Mouse (Mus musculus): ENCODE measurements around the gene Taf6. TPM values are rescaled to one million over a fixed set of nuclear protein-coding genes. Genes with fewer than 3 reads are reported as not detected.

Gene Taf6
- 33.9 and 45.4 TPM in 2 replicates for polyA plus RNA-seq (2012)

- TF ChIP-seq GATA1 (IDR thresholded peaks at IDR 0.05; ENCODE audit: low read length) = no peak
Measured at GRCm38 (mm10) chr5:138186950-138187638, at the start of gene Taf6, which contains the start of gene Cnpy4. TSS of gene Taf6 (minus strand) at chr5:138187451. TSS of gene Cnpy4 (plus strand) at chr5:138187485.

GRCm38 (mm10) chr5:138234224-138234623 lies 47.0 kb upstream of the Taf6 start:
- TF ChIP-seq GATA1 (IDR thresholded peaks at IDR 0.05; ENCODE audit: low read length) = no peak

- TF ChIP-seq GATA1 (IDR thresholded peaks at IDR 0.05; ENCODE audit: low read length) = no peak
Measured at GRCm38 (mm10) chr5:138233778-138234177, 46.5 kb upstream of the Taf6 start.

DNA sequence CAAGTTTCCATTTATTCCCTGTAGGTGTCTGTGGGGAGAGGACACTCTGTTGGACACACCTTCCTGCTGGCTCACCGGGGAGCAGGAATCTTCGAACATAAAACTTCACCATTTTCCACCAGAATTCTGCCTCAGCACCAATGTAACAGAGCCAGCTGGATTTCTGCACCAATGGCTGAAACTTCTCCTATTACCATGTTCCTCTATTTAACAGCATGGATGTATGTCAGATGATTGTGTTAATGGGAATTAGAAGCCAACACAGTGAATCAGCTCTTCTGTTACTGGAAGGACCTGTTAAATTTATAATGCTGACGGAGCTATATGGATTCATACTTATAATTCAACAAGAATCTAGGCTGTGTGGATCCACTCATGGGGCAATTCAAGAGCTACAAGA lies 42.3 kb upstream of the Taf6 start:
- no peak for TF ChIP-seq GATA1 (IDR thresholded peaks at IDR 0.05; ENCODE audit: low read length)

- TF ChIP-seq GATA1 (IDR thresholded peaks at IDR 0.05; ENCODE audit: low read length) = no peak
Measured at GRCm38 (mm10) chr5:138228026-138228425, 40.8 kb upstream of the Taf6 start.

- peak; percentile 77 for TF ChIP-seq GATA1 (IDR thresholded peaks at IDR 0.05; ENCODE audit: low read length)
Measured at GRCm38 (mm10) chr5:138227367-138227766, 40.1 kb upstream of the Taf6 start.

DNA sequence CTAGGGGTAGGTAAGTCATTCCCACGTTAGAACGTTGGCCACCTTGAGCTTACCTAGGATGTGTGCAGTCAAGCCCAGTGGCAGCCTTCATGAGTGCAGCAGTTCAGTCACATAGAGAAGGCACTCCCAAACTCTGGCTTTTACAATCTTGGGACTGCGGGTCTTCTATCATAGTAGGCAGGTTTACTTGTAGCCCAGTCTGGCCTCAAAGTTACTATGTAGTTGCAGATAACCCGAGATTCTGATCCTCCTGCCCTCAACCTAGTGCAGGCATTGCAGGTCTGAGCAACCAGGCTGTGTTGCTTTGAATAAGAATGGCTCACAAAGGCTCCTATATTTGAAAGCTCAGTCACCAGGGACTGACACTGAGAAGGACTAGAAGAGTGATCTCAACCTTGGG lies 39.2 kb upstream of the Taf6 start:
- TF ChIP-seq GATA1 (IDR thresholded peaks at IDR 0.05; ENCODE audit: low read length) = no peak

DNA sequence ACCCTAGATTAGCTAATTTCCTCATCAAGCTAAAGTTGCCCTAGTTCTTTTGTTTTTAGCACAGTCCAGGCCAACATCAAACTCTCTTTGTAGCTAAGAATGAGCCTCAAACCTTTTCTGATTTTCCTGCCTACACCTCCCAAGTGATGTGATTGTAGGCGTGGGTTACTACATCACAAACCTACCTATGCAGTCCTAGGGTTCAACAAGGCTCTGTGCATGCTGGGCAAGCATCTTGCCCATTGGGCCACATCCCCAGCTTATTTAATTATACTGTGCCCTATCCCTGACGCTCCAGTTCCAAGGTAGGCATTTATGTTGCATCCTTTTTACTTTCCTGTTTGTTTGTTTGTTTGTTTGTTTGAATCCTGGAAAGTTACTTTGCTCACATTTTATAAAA lies 38.4 kb upstream of the Taf6 start, which contains the start of gene Nxpe5:
Nxpe5 (plus strand) TSS at position 199 of the 400 bp plus-strand sequence.
- TF ChIP-seq GATA1 (IDR thresholded peaks at IDR 0.05; ENCODE audit: low read length) = no peak

- TF ChIP-seq GATA1 (IDR thresholded peaks at IDR 0.05; ENCODE audit: low read length) = no peak
Measured at GRCm38 (mm10) chr5:138223287-138223686, 36.0 kb upstream of the Taf6 start.

DNA sequence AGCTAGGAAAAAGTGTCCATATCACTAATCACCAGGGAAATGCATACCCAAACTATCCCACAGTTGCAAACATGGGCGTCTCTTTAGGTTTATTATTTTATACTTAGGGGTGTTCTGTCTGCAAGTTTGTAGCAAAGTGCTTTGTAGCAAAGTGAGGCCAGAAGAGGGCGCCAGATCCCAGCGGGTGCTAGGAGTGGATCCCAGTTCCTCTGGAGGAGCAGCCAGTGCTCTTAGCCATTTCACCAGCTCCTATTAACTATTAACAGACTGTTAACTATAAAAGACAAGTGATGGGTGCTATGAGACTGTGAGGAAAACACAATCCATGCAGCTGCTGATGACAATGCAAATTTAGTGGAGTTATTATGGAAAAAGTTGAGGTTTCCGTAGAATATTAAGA lies 34.9 kb upstream of the Taf6 start:
- no peak for TF ChIP-seq GATA1 (IDR thresholded peaks at IDR 0.05; ENCODE audit: low read length)

DNA sequence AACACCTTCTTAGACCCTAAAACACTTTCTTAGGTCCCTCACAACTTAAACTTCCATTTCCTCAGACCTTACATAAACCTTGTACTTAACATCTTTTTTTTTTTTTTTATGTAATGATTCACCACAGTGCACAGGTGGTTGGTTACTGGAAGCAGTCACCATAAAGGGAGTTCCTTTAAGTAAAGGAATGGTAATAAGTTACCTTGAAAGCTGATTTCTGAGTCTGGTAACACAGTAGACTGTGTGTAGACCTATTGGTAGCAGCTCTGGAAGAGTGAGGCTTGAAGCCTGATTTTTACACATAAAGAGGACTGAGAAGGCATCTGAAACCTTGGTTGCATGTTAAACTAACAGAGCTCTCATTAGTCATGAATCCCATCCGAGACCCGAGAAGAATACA lies 32.6 kb upstream of the Taf6 start:
- TF ChIP-seq GATA1 (IDR thresholded peaks at IDR 0.05; ENCODE audit: low read length) = no peak

DNA sequence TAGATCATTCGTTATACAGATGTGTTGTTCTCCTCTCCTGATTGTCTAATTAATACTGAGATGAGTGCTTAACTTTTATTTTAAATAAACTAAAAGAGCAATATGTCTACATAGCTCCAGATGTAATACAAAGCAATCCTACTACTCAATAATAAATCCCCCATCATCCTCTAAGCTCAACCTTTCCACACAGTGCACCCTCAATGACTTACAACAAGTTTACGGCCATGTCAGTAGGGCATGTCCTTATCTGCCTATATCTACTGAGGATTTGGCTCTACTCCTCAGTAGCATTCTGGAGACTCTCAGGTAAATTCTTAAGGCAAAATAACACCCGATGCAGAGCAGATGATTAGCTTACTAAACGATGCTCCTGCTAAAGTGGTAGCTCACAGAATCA lies 20.6 kb upstream of the Taf6 start:
- no peak for TF ChIP-seq GATA1 (IDR thresholded peaks at IDR 0.05; ENCODE audit: low read length)

GRCm38 (mm10) chr5:138207253-138207652 lies 20.0 kb upstream of the Taf6 start:
- TF ChIP-seq GATA1 (IDR thresholded peaks at IDR 0.05; ENCODE audit: low read length) = no peak

DNA sequence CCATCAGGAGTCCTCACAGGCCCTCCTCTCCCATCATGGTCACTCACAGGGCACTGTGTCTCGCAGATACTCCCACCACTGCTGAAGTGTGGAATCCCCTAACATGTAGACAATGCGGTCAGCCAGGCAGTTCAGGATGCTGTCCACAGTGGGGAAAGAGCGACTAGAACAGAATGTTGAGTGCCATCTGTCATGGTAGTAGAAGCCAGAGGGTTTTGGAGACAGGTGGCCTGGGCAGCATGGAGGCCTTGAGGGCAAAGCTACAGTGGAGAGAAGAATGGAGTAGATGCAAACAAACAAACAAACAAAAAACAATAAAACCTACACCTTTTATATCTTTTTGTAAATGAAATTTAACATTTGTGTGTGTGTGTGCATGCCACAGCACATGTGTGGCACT lies 14.8 kb upstream of the Taf6 start:
- no peak for TF ChIP-seq GATA1 (IDR thresholded peaks at IDR 0.05; ENCODE audit: low read length)

GRCm38 (mm10) chr5:138199576-138199975 lies 12.3 kb upstream of the Taf6 start:
- TF ChIP-seq GATA1 (IDR thresholded peaks at IDR 0.05; ENCODE audit: low read length) = no peak

GRCm38 (mm10) chr5:138195463-138195862 lies 8.2 kb upstream of the Taf6 start:
- TF ChIP-seq GATA1 (IDR thresholded peaks at IDR 0.05; ENCODE audit: low read length) = no peak

GRCm38 (mm10) chr5:138194755-138195345 lies 7.6 kb upstream of the Taf6 start:
- TF ChIP-seq GATA1 (IDR thresholded peaks at IDR 0.05; ENCODE audit: low read length) = no peak
